Mouse (Mus musculus) monocyte, adult 2 months (primary cell): ENCODE results near the gene Fmc1.
A peak's percentile ranks its signal among the peaks of the same experiment; 100 is the strongest.
"Not testable (repeated sequence)": the region's sequence is repeated elsewhere in the genome, so short reads cannot be mapped to it uniquely, and the experiment has no call there.

Experiments used
- DNase-seq, 2 experiments: peaks; one replicate each; pipeline ENCODE4 v3.0.0; 2022; ENCODE audit warnings: low spot score in 2 of 2, low read depth in 1 of 2

The Fmc1 gene

DNA sequence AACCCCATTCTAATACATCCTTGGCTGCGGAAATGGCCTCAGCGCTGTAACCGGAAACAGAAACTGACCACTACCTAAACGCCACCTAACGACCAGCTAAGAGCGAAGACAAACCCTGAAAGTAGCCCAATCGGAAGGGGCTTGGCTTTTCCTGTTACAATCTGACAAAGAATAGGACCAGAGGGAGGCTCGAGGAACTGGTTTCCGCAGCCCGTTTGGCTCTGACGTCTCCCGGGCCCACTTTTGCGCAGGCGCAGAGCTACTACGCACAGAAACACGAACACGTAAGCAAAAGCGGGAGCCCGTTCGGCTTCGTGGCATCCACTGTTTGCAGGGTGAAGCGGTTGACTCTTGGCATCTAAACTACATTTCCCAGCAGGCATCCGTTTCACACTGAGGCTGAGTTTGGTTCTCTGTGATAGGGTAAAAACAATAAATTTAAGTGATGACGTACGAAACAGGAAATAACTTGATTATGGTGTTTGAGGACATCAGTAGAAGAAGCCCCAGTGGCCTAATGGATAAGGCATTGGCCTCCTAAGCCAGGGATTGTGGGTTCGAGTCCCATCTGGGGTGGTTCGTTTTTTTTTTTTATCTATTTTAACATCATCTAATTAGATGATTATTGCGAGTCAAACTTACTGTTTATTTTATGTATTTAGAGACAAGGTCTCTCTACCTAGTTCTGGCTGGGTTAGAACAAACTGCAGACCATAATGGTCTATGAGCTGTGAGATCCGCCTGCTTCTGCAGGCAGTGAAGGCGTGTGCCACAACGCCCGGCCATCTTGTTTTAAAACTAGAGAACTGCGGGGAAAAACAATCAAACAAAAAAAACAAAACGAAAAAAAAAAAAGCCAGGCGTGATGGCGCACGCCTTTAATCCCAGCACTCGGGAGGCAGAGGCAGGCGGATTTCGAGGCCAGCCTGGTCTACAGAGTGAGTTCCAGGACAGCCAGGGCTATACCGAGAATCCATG, at the start of gene Fmc1:
Gene Fmc1, plus strand, starts transcription at position 75 of the 978 bp plus-strand sequence.
- DNase-seq = peak; percentile 96 to 97

DNA sequence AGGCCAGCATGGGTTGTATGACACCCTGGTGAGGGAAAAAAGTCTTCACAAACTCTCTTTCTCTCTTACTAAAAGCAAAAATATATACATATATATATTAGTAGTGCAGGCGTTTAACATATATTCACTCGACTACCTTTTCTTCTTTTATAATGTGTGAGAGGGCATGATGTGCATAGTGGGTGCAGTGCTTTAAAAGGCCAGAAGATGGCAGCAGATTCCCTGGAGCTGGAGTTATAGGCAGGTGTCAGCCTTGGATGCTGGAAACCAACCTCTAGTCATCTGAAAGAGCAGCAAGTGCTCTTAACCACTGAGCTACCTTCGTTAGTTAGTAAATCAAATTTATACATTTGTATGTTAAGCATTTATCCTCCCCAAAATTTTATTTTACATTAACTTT, 40.8 kb upstream of the Fmc1 start:
- peak in 1 of 2 experiments; percentile 28 for DNase-seq

DNA sequence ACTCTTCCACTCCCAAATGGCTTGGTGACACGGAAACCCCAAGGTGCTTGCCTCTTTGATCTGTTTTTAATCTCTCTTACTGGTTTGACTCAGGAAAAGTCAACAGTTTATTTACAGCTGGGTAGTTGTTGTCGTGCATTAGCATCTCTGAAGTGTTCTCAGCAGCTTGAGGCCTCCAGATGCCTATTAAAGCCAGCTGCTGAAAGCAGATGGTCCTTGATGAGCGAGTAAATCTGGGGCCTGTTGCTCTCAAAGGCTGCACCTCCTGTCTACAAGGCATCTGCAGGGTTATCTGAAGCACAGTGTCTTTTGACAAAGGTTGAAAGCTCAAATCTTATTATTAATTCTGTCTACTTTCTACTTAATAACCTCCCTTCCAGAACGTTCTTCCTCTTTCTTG, 37.7 kb upstream of the Fmc1 start:
- no peak for DNase-seq

DNA sequence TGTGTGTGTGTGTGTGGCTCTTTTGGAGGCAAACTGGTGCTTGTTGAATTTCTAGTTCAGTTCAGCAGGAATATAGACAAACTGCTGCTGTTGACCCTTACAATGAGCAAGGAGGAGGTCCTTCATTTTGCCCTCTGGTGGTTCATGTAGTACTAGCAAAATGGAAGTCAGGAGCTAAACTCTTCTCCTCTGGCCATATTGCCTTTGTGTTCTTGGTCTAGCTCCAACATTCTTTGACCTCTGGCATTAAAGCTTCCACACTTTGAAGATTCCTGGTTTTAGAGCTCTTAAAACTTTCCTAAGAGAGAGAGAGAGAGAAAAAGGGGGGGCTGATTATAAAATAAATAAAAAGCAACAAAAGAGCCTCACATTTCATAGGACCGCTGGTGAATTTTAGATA, 21.2 kb upstream of the Fmc1 start:
- DNase-seq = no peak

DNA sequence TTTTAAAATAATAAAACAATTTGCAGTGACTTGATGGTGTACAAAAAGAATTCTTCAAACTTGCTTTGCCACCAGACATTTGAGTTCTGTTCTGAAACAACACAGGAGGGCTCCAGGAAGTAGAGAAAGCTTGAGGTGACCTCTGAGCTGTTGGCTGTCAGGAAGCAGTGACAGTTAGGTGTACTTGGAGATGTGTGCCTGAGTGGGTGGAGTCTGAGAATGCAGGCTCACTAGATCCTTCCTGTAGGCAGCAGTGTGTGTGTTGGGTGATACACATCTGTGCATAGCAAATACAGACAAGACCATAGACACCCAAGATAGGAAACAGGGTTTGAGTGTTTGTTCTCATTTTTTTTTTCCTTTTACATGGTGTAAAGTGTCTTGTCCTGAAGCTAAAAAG, 20.5 kb upstream of the Fmc1 start:
- no peak for DNase-seq

DNA sequence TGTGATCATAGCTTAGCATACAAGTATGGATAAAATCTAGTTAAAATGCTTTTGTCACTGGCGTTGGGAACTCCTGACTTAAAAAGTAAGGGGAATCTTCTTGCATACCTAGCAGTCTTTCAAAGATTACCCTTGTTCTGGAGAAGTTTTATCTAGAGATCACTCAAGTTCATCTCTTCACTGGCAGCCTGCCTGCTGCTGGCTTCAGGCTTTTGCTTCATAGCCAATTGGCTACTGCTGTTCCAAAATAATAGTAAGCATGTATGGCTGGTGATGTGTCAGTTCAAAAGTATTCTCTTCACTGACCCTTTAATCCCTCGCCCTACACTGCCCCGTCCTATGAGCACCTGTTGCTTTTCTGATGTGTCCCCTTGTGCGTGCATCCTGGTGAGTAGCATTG, 18.1 kb upstream of the Fmc1 start:
- DNase-seq = no peak

DNA sequence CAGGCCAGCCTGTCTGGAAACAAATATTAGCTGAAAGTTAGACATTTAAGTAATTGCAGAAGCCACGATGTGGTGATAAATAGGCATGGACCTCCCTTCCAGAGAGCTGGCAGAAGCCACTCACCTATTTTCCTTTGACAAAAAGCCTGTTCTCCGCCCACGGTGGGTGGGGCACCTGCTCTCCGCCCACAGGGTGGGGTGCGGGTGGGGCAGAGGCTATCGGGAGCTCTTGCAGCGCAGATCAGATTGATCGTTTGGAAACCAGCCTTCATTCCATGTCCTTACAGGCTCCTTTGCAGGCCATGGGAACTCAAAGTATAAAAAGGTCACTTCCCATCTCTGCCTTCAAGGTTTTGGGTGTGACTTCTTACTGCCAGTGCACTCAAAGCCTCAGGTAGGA, 9.5 kb upstream of the Fmc1 start:
- no peak for DNase-seq

DNA sequence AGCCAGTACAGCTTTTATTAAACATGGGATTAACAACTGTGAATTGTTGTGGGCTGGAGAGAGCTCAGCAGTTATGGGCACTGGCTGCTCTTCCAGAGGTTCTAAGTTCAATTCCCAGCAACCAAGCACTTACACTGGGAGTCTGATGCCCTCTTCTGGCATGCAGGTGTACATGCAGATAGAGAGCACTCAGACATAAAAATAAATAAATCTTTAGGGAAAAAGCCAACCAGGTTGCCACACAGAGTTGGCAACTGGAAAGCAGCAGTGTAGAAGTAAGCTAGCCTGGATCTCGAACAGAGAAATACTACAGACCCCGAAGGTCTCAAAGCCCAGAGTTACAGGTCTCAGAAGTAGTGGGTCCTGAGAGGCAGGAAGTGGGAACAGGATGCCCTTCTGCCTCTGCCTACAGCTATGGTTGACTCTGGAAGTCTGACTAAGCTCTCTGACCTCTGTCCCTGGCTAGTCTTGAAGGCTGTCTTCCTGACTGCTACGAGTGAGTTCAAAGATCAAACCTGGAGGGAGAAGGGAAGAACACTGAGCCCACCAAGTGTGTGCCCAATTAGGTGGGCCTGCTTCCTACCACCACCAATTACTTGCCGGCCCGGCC, 2.0 kb upstream of the Fmc1 start:
- no peak for DNase-seq

DNA sequence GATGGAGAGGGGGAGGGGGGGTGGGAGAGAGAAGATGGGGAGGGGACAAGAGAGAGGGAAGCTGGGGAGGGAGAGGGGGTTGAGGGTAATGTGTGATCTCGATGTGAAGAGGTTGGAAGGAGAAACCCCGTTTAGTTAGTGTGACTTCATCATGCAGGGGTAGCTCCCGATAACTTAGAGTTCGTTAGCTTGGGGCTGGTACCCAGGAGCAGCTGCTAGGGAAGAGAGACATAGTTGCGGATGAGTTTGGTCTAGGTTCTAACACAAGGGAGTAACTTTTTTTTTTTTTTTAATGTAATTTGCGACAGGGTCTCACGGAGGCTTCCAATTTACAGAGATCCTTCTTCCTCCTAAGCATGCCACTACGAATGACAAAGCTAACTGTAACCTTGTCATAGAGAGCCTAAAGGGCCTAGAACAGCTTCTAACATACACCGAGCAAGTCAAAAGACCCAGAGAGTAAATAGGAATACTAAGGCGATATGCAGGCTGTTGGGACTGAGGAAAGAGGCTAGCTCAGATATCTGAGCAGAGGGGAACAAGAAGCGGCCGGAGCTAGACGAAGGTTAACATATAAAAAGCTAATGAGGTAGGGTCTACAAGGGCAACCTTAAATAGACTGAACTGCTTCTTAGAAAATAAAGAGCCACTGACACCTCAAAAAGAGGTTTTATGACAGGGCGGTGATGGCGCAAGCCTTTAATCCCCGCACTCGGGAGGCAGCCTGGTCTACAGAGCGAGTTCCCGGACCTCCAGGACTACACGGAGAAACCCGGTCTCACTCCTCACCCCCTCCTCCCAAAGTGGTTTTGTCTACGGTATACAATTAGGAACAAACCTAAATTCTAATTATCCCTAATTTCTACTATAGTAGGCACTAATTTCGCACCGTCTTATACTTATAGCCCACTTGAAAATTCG, 542 bp upstream of the Fmc1 start:
- no peak for DNase-seq

DNA sequence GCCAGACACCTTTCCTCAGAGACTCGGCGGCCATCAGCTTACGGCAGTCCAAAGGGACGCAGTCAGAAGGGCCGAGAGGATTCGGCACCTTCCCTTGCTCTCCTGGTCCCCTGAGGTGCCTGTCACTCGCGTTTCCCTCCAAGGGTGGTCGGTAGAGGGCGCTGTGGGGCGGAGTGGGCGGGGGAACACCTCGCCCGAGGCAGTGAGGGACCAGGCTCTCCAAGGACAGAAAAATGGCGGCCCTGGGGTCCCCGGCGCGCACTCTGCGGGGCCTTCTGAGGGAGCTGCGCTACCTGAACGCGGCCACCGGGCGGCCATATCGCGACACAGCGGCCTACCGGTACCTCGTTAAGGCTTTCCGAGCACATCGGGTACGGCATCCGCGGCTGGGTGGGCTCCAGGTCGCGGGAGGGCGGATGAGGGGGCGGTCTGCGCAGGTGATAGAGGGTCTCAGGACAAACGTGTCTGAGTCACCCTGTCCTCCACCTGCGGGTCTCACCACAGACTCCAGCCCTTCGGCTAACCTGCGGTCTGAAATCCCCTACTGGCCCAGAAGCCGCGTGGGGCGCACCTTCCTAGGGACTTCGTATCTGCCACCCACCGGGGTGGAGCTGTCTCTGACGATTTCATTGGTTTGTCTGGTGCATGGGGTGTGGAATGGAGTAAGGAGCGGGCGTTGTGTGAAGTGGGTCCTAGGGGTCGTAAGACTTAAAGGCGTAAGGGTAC, 1.5 kb downstream of the Fmc1 start:
- peak; percentile 94 to 98 for DNase-seq

DNA sequence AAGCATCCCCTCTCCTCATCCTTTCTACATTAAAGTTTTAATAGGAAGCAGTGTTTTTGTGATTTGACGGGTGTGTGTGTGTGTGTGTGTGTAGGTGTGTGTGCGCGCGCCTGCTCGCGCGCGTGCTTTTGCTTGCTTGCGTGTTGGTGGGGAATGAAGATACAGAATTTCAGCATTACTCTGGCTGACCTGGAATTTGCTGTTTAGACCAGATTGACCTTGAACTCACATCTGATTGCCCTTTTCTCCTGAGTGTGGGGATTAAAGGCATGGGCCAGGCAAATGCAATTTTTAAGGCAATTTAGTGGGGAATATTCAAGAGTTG, 2.0 kb downstream of the Fmc1 start:
- no peak for DNase-seq

DNA sequence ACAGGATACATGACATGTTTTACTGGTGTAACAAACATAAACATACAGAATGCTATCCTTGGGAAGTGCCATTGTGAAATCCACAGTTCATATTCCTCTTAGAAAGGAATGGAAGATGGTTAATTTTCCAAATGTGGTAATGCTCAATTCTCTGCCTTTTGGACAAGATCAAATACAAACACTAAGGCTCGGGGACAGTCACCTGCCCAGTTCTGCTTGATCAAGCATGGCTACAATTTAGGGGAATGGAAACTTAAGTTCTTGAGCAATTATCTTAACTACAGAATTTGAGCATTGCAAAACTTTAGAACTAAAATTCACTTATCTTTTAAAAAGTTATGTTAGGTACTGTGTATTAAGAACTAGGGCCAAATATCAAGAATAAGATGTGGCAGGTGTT, 2.5 kb downstream of the Fmc1 start:
- no peak for DNase-seq

DNA sequence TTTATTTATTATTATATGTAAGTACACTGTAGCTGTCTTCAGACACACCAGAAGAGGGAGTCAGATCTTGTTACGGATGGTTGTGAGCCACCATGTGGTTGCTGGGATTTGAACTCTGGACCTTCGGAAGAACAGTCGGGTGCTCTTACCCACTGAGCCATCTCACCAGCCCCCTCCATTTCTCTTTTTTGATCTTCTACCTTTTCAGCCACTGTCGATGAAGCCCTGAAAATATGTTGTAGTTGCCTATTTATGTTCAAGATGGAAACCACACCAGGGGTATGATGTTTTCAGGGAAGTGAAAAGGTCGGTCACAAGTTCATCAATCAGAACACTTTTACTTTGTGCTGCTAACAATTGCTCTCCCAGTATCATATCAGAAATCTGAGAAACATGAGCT, 10.8 kb downstream of the Fmc1 start:
- DNase-seq = not testable (repeated sequence)

DNA sequence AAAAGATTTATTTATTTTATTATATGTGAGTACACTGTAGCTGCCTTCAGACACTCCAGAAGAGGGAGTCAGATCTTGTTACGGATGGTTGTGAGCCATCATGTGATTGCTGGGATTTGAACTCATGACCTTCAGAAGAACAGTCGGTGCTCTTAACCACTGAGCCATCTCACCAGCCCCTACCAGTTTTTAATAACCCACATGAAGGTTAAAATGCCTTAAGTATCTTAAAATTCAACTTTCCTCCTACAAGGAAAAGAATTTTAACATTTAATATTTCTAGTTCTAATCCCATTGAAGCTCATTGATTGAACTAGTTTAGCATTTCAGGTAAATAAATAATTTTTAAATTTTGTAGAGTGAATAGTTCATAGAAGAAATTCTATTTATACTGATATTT, 13.7 kb downstream of the Fmc1 start:
- DNase-seq = not testable (repeated sequence)

DNA sequence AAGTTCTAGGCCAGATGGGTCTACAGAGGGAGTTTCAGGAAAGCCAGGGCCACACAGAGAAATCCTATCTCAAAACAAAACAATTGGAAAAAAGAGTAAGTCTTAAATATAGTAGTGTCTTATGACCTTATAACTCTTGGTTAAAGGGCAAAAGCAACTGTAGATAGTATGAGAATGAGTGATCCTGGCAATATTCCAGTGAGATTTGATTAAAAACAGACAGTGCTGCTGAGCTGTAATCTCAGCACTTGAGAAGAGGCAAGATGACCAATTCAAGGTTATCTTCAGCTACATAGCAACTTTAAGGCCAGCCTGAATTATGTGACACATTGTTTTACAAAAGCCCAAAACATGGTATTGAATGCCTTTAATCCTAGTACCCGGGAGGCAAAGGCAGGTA, 14.4 kb downstream of the Fmc1 start:
- DNase-seq = no peak

DNA sequence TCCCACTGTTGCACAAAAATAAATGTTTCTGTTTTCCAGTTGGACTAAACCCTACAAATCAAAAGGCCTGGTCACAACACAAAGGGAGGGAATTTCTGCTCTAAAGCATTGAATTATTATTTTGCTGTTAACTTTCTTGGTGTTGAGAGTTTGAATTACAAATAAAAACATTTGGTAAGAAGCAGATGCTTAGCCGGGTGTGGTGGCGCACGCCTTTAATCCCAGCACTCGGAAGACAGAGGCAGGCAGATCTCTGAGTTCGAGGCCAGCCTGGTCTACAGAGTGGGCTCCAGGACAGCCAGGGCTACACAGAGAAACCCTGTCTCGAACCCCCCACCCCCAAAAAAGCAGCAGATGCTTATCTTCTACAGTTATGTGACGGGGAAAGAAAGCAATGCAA, 15.3 kb downstream of the Fmc1 start:
- not testable (repeated sequence) for DNase-seq

DNA sequence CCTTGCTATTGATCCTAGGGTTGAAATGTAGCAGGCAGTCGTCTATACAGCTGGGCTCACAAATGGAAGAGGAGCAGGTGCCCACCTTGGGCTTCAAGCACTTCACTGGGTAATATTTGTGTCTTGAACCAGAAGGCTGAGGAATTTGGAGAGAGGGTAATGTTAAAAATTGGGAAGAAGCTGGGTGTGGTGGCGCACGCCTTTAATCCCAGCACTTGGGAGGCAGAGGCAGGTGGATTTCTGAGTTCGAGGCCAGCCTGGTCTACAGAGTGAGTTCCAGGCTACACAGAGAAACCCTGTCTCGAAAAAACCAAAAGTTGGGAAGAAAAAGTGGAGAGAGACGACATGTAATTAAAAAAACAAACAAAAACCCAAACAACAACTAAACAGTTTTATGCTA, 16.5 kb downstream of the Fmc1 start:
- DNase-seq = not testable (repeated sequence)

DNA sequence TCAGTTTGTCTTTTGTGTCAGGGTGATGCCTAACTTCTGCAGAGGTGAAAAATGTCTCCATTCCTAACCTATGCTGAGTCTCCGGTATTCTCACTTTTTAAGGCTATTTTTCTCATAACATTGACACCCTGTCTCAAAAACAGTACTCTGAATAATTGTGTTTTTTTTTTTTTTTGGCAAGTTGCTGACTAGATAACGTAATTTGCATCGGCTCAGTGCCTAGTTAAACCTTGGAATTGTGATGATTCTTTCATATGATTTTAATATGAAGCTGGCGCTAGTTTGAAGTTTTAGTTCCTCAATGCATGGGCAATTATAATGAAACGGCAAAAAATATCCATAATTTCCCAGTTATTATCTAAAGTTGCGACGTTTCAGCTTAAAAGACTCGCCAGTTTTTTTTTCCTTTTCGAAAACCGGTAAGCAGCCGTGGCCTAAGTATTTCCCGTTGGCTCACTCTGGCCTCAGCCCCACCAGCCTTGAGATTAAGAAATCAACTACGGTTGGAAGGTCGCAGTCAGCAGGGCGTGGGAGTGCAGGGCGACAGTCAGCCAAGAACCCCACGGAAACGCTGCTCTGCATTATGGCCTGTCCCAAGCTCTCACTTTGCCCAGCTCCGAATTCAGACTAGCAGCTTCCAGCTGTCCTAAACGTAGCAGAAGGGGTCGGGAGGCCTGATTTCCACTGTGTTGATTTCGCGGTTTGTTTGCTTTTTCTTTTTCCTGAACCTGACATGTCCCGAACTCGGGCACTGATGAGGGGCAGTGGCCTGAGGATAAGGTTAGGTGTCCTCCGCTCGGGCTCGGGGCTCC, 17.2 kb downstream of the Fmc1 start:
- DNase-seq = peak in 1 of 2 experiments; percentile 54

DNA sequence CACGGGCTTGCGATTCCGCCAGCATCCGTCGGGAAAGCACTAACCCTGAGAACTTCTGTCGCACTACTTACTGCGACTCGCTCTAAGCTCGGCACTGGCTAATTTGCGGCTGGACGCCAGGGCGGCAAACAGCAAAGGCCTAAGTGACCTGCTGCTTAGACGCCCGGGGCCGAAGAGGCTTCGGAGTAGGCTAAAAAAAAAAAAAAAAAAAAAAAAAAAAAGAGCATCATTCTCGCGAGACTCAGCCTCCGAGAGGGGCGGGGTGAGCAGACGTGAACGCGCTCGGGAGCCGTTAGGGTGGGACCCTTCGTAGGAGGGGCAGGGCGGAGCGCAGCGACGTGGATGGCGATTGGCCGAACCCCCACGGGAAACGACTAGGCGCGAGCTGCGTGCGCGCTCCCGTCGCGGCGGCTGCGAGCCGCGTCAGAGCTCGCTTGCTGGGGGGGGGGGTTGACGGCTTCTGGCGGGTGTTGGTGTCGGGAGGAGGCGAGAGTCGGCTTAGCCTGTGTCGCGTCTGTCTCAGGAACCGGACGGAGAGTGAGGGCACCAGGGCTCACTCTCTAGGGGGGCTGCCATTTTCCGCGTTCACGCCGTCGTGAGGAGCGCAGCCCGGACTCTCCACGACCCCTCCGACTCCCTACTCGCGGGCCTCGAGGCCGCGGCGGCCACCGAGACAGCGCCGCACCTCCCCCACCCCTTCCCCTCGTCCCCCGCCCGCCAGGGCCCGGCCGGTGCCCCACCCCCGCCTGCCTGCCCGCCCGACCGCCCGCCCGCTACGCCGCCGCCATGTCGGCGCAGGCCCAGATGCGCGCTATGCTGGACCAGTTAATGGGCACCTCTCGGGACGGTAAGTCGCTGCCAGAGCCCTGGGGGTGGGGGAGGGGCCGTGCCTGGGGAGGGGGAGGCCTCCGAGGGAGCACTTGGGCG, 18.0 kb downstream of the Fmc1 start, which contains the start of gene Luc7l2:
Gene Luc7l2, plus strand, starts transcription at position 273 of the 927 bp plus-strand sequence.
- peak; percentile 91 to 92 for DNase-seq
